Mouse (Mus musculus) kidney, adult 9 months (tissue): ENCODE measurements around the gene Cep128.
"Not testable (repeated sequence)": the region's sequence is repeated elsewhere in the genome, so short reads cannot be mapped to it uniquely, and the experiment has no call there.

Source experiments
- DNase-seq: peaks from one replicate; pipeline ENCODE4 v3.0.0; 2022

Cep128 gene

DNA sequence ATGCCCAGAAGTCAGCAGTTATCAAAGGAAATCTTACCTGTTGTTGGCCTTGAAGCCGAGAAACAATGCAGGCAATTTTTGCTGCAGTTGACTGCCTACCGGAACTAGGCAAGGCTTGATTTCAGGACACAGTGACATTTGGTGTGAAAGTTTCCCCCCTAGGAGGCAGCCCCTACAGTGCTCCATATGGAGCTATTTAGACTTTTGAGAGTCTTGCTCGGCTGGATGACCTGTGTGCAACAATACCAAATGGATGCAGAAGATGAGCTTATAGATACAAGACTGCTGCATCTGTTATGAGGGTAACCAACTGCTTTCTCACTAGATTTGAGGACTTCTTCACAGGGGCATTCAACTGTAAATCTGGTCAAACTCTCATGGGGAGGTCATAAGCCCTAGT lies 331.9 kb downstream of the Cep128 start:
- no peak for DNase-seq

DNA sequence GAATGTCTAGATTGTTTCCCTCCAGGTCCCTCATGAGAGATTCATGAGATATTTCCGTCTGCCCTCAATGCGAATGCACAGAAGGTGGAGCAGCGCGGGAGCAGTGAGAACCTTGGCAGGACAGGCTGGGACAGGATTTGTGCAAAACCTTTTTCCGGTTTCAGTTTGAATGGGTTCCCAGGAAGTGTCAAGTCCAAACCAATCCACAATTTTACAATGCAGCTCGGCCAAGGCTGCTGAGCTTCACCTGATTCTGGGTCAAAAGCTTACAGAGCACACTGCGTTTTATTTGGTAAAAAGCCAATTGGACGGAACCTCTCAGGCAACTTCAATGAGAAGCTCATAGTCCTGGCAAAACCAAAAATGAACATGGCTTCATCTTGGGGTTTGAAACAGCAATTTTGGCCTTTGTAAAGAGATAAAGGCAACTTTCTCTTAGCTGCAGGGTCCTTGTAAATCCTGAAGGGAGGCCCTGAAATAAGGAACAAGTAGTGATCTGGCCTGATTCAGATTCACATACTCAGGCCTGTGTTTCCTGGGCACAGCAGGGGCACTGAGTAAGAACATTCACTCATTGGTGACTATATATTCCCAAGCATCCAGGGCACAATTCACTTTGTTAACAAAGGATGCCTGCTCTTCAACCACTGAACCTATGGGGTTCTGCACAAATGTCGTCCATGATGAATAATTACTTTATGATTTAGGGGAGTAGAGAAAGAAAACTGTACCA lies 333.4 kb downstream of the Cep128 start:
- no peak for DNase-seq

GRCm38 (mm10) chr12:91041363-91041762 lies 342.8 kb downstream of the Cep128 start:
- no peak for DNase-seq

GRCm38 (mm10) chr12:91040267-91040905 lies 343.8 kb downstream of the Cep128 start:
- no peak for DNase-seq

DNA sequence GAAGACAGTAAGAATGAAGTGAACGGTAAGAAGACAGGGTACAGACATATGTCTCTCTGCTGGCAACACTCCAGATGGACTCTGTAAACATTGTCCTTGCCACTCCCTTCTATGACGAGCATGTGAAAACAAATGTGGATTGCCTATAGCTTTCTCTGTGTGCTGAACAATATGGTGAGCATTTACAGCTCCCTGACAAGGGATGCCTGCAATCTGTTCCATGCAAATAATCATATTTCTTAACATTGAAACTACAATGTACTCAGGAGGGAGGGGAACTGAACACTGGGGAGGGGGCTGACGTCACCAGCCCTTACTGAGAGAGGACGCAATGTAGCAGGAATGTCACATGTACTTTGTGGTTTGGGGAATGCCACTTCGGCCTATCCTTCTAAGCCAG lies 355.1 kb downstream of the Cep128 start:
- no peak for DNase-seq

DNA sequence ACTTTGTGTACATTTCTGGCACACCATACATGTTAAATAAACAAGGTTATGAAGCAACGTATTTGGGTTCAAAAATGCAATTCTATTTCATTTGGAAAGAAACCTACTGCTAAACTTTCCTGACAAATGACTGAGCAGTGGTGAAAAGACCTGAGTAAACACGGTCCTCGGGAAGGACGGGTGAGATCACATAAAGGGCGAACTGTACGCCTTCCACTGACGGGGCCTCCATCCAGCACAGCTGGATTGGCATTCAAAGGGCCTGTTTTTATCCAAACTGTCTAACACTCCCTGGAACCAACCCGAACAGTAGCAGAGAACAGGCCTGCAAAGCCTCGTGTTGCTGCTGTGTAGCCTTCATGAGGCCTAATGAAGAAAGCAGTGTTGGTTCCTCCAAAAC lies 356.5 kb downstream of the Cep128 start:
- DNase-seq: no peak

DNA sequence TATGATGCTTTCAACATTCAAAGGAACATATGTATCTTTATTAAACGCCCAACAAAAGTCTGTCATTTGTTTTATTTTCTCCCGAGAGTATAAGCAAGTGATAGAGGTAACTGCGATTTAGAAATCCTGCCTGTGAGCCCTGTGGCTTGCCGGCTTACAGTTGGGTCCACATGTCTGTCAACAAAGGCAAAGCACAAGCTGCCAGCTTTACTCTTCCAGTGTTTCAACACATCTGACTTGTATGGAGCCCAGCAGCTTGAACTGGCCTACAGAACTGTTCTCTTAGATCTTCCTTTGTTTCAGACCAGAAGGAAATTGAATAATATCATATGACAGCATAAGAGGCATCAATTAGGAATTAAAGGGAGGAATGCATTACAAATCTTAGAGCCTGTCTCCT lies 357.1 kb downstream of the Cep128 start:
- no peak for DNase-seq

GRCm38 (mm10) chr12:91015075-91015474 lies 369.1 kb downstream of the Cep128 start:
- no peak for DNase-seq

DNA sequence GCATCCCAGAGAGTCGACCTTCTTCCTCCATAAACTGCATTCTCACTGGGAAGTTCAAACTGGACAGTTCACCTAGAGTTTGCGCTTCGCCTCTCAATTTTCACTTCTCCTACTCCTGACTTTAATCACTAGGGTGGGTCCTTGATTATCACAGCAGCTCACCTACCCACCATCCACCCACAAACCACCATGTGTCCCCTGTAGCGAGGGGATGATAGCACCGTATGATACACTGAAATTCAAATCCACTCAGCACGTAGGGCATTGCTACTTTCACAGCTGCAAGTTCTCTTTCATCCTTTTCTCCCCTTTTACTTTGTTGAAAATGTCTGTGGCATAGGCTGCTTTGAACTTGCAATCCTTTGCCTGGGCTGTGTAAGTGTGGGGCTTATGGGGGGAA lies 371.2 kb downstream of the Cep128 start:
- no peak for DNase-seq

GRCm38 (mm10) chr12:91012184-91012583 lies 372.0 kb downstream of the Cep128 start:
- DNase-seq: no peak

GRCm38 (mm10) chr12:91008736-91009135 lies 375.5 kb downstream of the Cep128 start:
- no peak for DNase-seq

- no peak for DNase-seq
Measured at GRCm38 (mm10) chr12:91008170-91008569, 376.0 kb downstream of the Cep128 start.

GRCm38 (mm10) chr12:90997539-90997938 lies 386.7 kb downstream of the Cep128 start:
- no peak for DNase-seq

- no peak for DNase-seq
Measured at GRCm38 (mm10) chr12:90993331-90993730, 390.9 kb downstream of the Cep128 start.

DNA sequence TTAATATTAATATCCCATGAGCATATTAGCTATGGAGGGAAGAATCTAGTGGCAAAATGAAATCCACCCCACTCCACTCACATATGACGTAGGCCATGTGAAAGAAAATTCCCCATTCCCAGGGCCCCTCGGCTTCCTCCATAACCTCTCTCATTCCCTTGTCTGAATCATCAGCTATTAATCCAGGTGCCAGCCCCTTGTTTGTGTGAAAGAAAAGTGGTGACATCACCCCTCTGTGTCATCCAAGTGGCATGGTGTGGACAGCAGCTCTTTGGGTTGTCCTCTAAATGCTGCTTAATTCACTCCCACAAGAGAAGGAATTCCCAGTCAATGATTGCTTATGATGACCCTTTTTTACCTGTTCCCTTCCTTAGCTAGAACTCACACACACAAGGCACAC lies 396.4 kb downstream of the Cep128 start:
- no peak for DNase-seq

DNA sequence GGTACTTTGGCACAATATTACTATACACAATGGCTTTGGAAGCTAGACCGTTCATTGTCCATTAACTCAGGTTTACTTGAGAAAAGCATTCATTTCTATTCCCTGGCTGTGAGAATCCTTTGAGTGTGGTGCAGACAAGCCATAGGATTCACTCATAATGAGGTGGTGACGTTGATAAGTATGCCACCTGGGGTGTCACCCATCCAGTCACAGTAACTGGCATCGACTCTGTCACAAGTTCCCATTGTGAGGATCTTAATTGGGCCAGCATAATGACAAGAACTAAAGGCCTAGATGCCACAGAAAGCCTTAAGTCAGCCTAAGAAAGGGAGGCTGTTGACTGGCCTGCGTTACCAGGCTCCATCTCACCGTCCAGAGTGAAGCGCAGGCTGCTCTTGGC lies 396.9 kb downstream of the Cep128 start:
- DNase-seq: no peak

DNA sequence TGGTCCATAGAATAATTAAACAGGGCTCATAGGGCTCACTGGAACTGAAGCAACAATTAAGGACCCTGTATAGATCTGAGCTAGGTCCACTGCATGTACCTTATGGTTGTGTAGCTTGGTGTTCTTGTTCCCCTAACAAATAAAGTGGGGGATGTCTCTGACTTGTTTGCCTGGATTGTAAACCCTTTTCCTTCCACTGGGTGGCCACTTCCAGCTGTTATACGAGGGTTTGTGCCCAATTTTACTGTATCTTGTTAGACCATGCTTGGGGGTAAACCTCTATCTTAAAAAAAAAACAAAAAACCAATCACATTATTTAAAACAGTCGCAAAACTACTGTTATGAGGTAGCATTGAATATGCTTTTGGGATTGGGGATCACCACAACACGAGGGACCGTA lies 402.2 kb downstream of the Cep128 start:
- no peak for DNase-seq

DNA sequence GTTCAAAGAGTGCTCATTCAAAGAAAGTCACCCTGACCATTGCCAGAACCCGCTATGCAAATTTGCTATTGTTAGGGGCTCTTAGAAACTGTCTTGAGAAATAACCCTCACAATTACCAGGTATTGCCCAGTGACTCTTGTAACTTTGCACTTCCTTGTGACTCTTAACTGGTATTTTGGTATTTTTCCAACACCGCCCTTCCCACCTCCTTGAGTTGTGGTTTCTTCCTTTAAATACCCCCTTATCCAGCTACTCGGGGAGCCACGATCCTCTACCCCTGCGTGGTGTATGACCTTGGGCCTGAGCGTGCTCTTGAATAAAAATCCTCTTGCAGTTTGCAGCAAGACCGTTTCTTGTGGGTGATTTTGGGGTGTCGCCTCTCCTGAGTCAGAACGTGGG lies 407.8 kb downstream of the Cep128 start:
- not testable (repeated sequence) for DNase-seq

DNA sequence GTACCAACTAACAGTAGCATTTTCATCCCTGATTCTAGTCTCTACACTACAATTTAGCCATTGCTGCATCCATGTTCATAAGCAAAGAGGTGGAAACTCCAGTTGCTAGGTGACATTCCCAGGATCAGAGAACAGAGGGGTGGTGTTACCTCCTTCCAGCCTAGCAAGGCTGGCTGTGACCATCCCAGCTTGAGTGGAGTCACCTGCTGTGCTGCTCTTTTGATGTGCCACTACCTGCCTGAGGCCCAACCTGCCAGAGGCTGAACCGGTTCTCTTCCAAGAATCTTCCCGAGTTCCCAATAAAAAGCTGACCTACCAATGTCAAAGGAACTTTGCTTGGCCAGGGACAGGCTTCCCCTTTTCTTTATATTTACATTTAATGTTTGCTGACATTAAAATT lies 408.8 kb downstream of the Cep128 start:
- DNase-seq: no peak

GRCm38 (mm10) chr12:90971156-90971555 lies 413.1 kb downstream of the Cep128 start:
- DNase-seq: no peak

DNA sequence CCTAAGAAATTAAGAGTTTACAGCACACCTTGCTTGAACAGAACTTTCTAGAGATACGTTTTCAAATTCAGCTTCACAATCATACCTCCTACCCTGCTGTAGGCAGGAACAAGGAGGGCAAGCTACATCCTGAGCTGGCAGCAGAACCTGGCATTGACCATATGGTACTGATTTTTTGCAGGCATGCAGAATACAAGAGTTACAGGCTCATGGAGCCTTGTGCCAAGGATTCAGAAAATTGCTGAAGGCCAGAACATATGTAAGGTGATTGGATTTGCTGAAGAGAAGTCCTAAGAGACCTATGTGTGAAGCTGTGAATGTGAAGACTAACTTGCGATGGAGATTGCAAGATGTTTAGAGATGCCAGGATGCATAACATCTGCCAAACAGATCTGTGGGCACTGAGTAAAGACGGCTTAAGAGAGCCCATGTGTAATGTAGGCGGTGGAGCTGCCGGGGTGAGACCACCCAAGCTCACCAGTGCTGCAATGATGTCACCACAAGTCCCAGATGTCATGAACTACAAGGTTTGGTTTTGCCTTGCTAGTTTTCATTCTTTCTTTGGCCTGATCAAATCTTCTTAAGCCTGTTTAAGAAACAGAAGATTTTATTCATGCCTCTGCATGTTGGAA lies 422.7 kb downstream of the Cep128 start:
- DNase-seq: no peak

DNA sequence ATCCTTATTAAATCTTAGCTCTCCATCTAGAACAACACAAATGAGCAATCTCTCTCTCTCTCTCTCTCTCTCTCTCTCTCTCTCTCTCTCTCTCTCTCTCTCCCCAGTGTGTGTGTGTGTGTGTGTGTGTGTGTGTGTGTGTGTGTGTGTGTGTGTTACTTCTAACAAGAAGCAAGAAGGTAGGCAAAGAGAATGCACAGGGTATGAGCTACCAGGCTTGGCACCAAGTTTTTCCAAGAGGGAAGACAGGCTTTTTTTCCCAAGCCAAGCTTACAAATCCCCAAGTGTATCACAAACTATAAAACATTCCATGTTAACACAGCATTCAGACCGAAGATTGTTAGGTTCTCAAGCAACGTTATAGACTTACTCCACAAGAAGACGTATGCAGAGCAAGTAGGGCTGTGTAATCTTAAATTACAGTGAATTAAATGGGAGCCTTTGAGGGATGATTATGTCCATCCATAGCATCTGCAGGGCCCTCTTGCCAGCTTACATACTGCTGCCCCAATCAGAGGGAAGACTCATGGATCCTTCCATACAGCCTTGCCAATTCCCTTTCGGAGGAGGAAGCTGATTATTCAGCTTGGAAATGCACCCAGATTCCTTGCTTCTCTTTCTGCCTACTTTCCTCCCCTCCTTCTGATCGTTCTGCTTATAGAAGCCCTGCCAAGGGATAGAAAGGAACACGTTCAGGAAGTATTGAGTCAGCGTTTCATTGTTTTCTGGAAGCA lies 429.3 kb downstream of the Cep128 start:
- no peak for DNase-seq
